Mouse (Mus musculus) cerebellum, postnatal 36 days (tissue): Measurements from ENCODE around the gene Gfm1.

Source experiments
- DNase-seq, 2 experiments: peaks; one replicate each; pipeline ENCODE4 v3.0.0; 2021 to 2022; ENCODE audit warnings: mixed read lengths in 2 of 2

The Gfm1 gene

GRCm38 (mm10) chr3:67429999-67430380 is at the start of gene Gfm1:
Gene Gfm1 (plus strand): TSS chr3:67430096.
- peak; percentile 92 to 95 for DNase-seq

GRCm38 (mm10) chr3:67429338-67429998 is 428 bp upstream of the Gfm1 start:
- no peak for DNase-seq

GRCm38 (mm10) chr3:67434011-67434410 is 4.1 kb downstream of the Gfm1 start:
- no peak for DNase-seq

- DNase-seq = no peak
Observed at GRCm38 (mm10) chr3:67447143-67447542, 17.2 kb downstream of the Gfm1 start.

GRCm38 (mm10) chr3:67449660-67450059 is 19.8 kb downstream of the Gfm1 start:
- no peak for DNase-seq

GRCm38 (mm10) chr3:67450601-67451210 is 20.8 kb downstream of the Gfm1 start:
- no peak for DNase-seq

GRCm38 (mm10) chr3:67459881-67460280 is 30.0 kb downstream of the Gfm1 start:
- no peak for DNase-seq

GRCm38 (mm10) chr3:67462015-67462414 is 32.1 kb downstream of the Gfm1 start:
- DNase-seq = no peak

- DNase-seq = no peak
Observed at GRCm38 (mm10) chr3:67462578-67462977, 32.7 kb downstream of the Gfm1 start.

GRCm38 (mm10) chr3:67463001-67463400 is 33.1 kb downstream of the Gfm1 start:
- no peak for DNase-seq

- DNase-seq = peak; percentile 62 to 67
Observed at GRCm38 (mm10) chr3:67463450-67464372, 33.8 kb downstream of the Gfm1 start, which contains the start of gene Lxn. Gene Lxn (minus strand): TSS chr3:67463926.

- DNase-seq = no peak
Observed at GRCm38 (mm10) chr3:67466576-67466975, 36.7 kb downstream of the Gfm1 start.

- DNase-seq = no peak
Observed at GRCm38 (mm10) chr3:67467281-67467680, 37.4 kb downstream of the Gfm1 start.

GRCm38 (mm10) chr3:67471408-67472127 is 41.7 kb downstream of the Gfm1 start:
- DNase-seq = no peak

GRCm38 (mm10) chr3:67473438-67473837 is 43.5 kb downstream of the Gfm1 start:
- no peak for DNase-seq

- DNase-seq = peak in 1 of 2 experiments; percentile 33
Observed at GRCm38 (mm10) chr3:67479806-67480205, 49.9 kb downstream of the Gfm1 start.

GRCm38 (mm10) chr3:67482400-67482799 is 52.5 kb downstream of the Gfm1 start:
- no peak for DNase-seq

- DNase-seq = no peak
Observed at GRCm38 (mm10) chr3:67485233-67485632, 55.3 kb downstream of the Gfm1 start.

- DNase-seq = no peak
Observed at GRCm38 (mm10) chr3:67490156-67490555, 60.3 kb downstream of the Gfm1 start.

- no peak for DNase-seq
Observed at GRCm38 (mm10) chr3:67492086-67492869, 62.4 kb downstream of the Gfm1 start.

- no peak for DNase-seq
Observed at GRCm38 (mm10) chr3:67493132-67493531, 63.2 kb downstream of the Gfm1 start.

GRCm38 (mm10) chr3:67496310-67496709 is 66.4 kb downstream of the Gfm1 start:
- no peak for DNase-seq
